Mouse (Mus musculus): ENCODE measurements at regions not wholly inside any gene's neighbourhood (a gene's known extent, or its start where the extent isn't known, plus 50 kb on each side); places are given as distances from the start of the nearest gene placed in this dataset.

- peak; percentile 13 for DNase-seq (ENCODE audit: low spot score)
Observed at GRCm38 (mm10) chr2:137705724-137706422, 550.5 kb upstream of the Btbd3 start.

GRCm38 (mm10) chr2:137704948-137705723 lies 551.2 kb upstream of the Btbd3 start:
- DNase-seq (ENCODE audit: low spot score) = no peak

- DNase-seq (ENCODE audit: low spot score) = no peak
Observed at GRCm38 (mm10) chr2:137704565-137704947, 551.8 kb upstream of the Btbd3 start.

- no peak for DNase-seq (ENCODE audit: low spot score)
Observed at GRCm38 (mm10) chr2:137704051-137704450, 552.3 kb upstream of the Btbd3 start.

- no peak for DNase-seq (ENCODE audit: low spot score)
Observed at GRCm38 (mm10) chr2:137695885-137696284, 560.5 kb upstream of the Btbd3 start.

GRCm38 (mm10) chr2:137694020-137694419 lies 562.3 kb upstream of the Btbd3 start:
- no peak for DNase-seq (ENCODE audit: low spot score)

- DNase-seq (ENCODE audit: low spot score) = no peak
Observed at GRCm38 (mm10) chr2:137687208-137687607, 569.2 kb upstream of the Btbd3 start.

- no peak for DNase-seq (ENCODE audit: low spot score)
Observed at GRCm38 (mm10) chr2:137686735-137687134, 569.6 kb upstream of the Btbd3 start.

GRCm38 (mm10) chr2:137681762-137682161 lies 565.3 kb upstream of the Jag1 start:
- DNase-seq (ENCODE audit: low spot score) = no peak

- no peak for DNase-seq (ENCODE audit: low spot score)
Observed at GRCm38 (mm10) chr2:137663171-137663570, 546.7 kb upstream of the Jag1 start.

GRCm38 (mm10) chr2:137662216-137662615 lies 545.8 kb upstream of the Jag1 start:
- no peak for DNase-seq (ENCODE audit: low spot score)

GRCm38 (mm10) chr2:137660449-137660848 lies 544.0 kb upstream of the Jag1 start:
- no peak for DNase-seq (ENCODE audit: low spot score)

GRCm38 (mm10) chr2:137654296-137654695 lies 537.9 kb upstream of the Jag1 start:
- DNase-seq (ENCODE audit: low spot score) = no peak

GRCm38 (mm10) chr2:137644160-137644559 lies 527.7 kb upstream of the Jag1 start:
- DNase-seq (ENCODE audit: low spot score) = no peak

GRCm38 (mm10) chr2:137643269-137644055 lies 527.0 kb upstream of the Jag1 start:
- DNase-seq (ENCODE audit: low spot score) = no peak

- no peak for DNase-seq (ENCODE audit: low spot score)
Observed at GRCm38 (mm10) chr2:137635019-137635621, 518.7 kb upstream of the Jag1 start.

- peak; percentile 40 for DNase-seq (ENCODE audit: low spot score)
Observed at GRCm38 (mm10) chr2:137616637-137617036, 500.2 kb upstream of the Jag1 start.

- no peak for DNase-seq (ENCODE audit: low spot score)
Observed at GRCm38 (mm10) chr2:137613791-137614190, 497.3 kb upstream of the Jag1 start.

GRCm38 (mm10) chr2:137608506-137608905 lies 492.1 kb upstream of the Jag1 start:
- DNase-seq (ENCODE audit: low spot score) = no peak

- no peak for DNase-seq (ENCODE audit: low spot score)
Observed at GRCm38 (mm10) chr2:137598136-137598535, 481.7 kb upstream of the Jag1 start.

GRCm38 (mm10) chr2:137594509-137594908 lies 478.1 kb upstream of the Jag1 start:
- no peak for DNase-seq (ENCODE audit: low spot score)

GRCm38 (mm10) chr2:137591551-137591950 lies 475.1 kb upstream of the Jag1 start:
- DNase-seq (ENCODE audit: low spot score) = no peak
